Mouse (Mus musculus) stomach, embryonic 14.5 days (tissue): ENCODE measurements around the gene Ankfy1. TPM values are rescaled to one million over a fixed set of nuclear protein-coding genes. Genes with fewer than 3 reads are reported as not detected.
"Not testable (repeated sequence)": the region's sequence is repeated elsewhere in the genome, so short reads cannot be mapped to it uniquely, and the experiment has no call there.

ENCODE experiments used
- ATAC-seq: fragments of 200-750 bp; cut with Nextera tagmentation; 2 replicates; pipeline ENCODE4 v1.8.0; 2017; ENCODE audit warnings: low read depth, moderate TSS enrichment; ENCODE audit not compliant: insufficient number of reproducible peaks, insufficient read depth, low FRiP score
- H3K27ac ChIP-seq: fragments of 300-500 bp; sonication (generic); 2 replicates; pipeline ENCODE4 v1.5.1; 2014; ENCODE audit warnings: mild to moderate bottlenecking, low read length, moderate library complexity, mixed read lengths
- H3K27me3 ChIP-seq: fragments of 300-500 bp; sonication (generic); 2 replicates; pipeline ENCODE4 v1.6.1; 2014; ENCODE audit warnings: low read length, control low read depth, mixed read lengths; ENCODE audit not compliant: control insufficient read depth, insufficient read depth
- H3K36me3 ChIP-seq: fragments of 300-500 bp; sonication (generic); 2 replicates; pipeline ENCODE4 v1.6.1; 2014; ENCODE audit warnings: mild to moderate bottlenecking, control low read depth, low read length, moderate library complexity, mixed read lengths; ENCODE audit not compliant: control insufficient read depth, insufficient read depth
- H3K4me1 ChIP-seq: fragments of 300-500 bp; sonication (generic); 2 replicates; pipeline ENCODE4 v1.6.1; 2014; ENCODE audit warnings: low read length, control low read depth, mixed read lengths; ENCODE audit not compliant: control insufficient read depth, insufficient read depth
- H3K4me2 ChIP-seq: fragments of 300-500 bp; sonication (generic); replicated peaks from 2 replicates; pipeline ENCODE4 v1.6.1; 2014; ENCODE audit warnings: low read depth, low read length, control low read depth
- H3K4me3 ChIP-seq: fragments of 300-500 bp; sonication (generic); 2 replicates; pipeline ENCODE4 v1.5.1; 2014; ENCODE audit warnings: low read depth, low read length, control low read depth
- H3K9ac ChIP-seq: fragments of 300-500 bp; sonication (generic); replicated peaks from 2 replicates; pipeline ENCODE4 v1.6.1; 2014; ENCODE audit warnings: low read depth, mild to moderate bottlenecking, control low read depth, low read length, moderate library complexity, mixed read lengths
- H3K9me3 ChIP-seq: fragments of 300-500 bp; sonication (generic); 2 replicates; pipeline ENCODE4 v1.6.1; 2016; ENCODE audit warnings: low read depth, low read length, control low read depth; ENCODE audit not compliant: control insufficient read depth
- WGBS: fragments of 180-500 bp; shearing (Covaris S2); extraction: QIAGEN DNeasy Blood & Tissue Kit; methylation state at CpG from one replicate; pipeline ENCODE4 v1.1.7; 2014; 5-methylcytosine and 5-hydroxymethylcytosine counted together
- polyA plus RNA-seq: library from polyadenylated mRNA; unstranded; fragments of >200 nt; fragmentation: Nextera tagmentation; extraction: Ambion mirVana; gene quantifications from 2 replicates; pipeline ENCODE4 v1.2.1, GENCODE M21; 2014

Gene Ankfy1
- polyA plus RNA-seq, 1 experiment from 2014 or later: 36.4 TPM

GRCm38 (mm10) chr11:72733736-72734135 lies 43.9 kb downstream of the Ankfy1 start:
- Histone ChIP-seq H3K27ac (no peak overlapping the region), H3K4me2 (no peak overlapping the region), H3K27me3 (no peaks in the 10 kb centered on the region), H3K9me3 (no peaks in the 10 kb centered on the region), H3K4me1 (no peaks in the 10 kb centered on the region), H3K9ac (no peak overlapping the region), H3K4me3 (no peak overlapping the region), H3K36me3 (peaks cover 56% of the 10 kb centered on the region)
- ATAC-seq: no peak
- WGBS: 91% methylated on average over 3 of the region's 3 CpGs

GRCm38 (mm10) chr11:72734840-72735518 lies 45.2 kb downstream of the Ankfy1 start:
- no peaks in the 10 kb centered on the region for H3K27me3 ChIP-seq
- no peaks in the 10 kb centered on the region for H3K4me1 ChIP-seq
- ATAC-seq: no peak
- H3K27ac ChIP-seq: no peak overlapping the region
- peaks cover 52% of the 10 kb centered on the region for H3K36me3 ChIP-seq
- H3K4me2 ChIP-seq: no peak overlapping the region
- WGBS: 80% methylated on average over 4 of the region's 4 CpGs
- H3K9me3 ChIP-seq: no peaks in the 10 kb centered on the region
- H3K9ac ChIP-seq: no peak overlapping the region
- no peak overlapping the region for H3K4me3 ChIP-seq

GRCm38 (mm10) chr11:72735519-72735860 lies 45.7 kb downstream of the Ankfy1 start:
- H3K4me1 ChIP-seq: no peaks in the 10 kb centered on the region
- no peak overlapping the region for H3K4me2 ChIP-seq
- no peak overlapping the region for H3K9ac ChIP-seq
- peaks cover 51% of the 10 kb centered on the region for H3K36me3 ChIP-seq
- no peak overlapping the region for H3K4me3 ChIP-seq
- WGBS: 85% methylated on average over 2 of the region's 2 CpGs
- no peaks in the 10 kb centered on the region for H3K9me3 ChIP-seq
- H3K27ac ChIP-seq: no peak overlapping the region
- no peaks in the 10 kb centered on the region for H3K27me3 ChIP-seq
- ATAC-seq: no peak

GRCm38 (mm10) chr11:72736320-72736719 lies 46.5 kb downstream of the Ankfy1 start:
- no peak overlapping the region for H3K4me3 ChIP-seq
- no peaks in the 10 kb centered on the region for H3K4me1 ChIP-seq
- no peak overlapping the region for H3K27ac ChIP-seq
- WGBS: 62% methylated on average over 1 of the region's 1 CpGs
- no peak overlapping the region for H3K9ac ChIP-seq
- no peak for ATAC-seq
- no peak overlapping the region for H3K4me2 ChIP-seq
- no peaks in the 10 kb centered on the region for H3K27me3 ChIP-seq
- H3K9me3 ChIP-seq: no peaks in the 10 kb centered on the region
- peaks cover 44% of the 10 kb centered on the region for H3K36me3 ChIP-seq

GRCm38 (mm10) chr11:72737517-72737916 lies 47.7 kb downstream of the Ankfy1 start:
- not testable (repeated sequence) for H3K9ac ChIP-seq, H3K27ac ChIP-seq, H3K27me3 ChIP-seq, ATAC-seq, H3K4me1 ChIP-seq, H3K4me2 ChIP-seq, H3K4me3 ChIP-seq, H3K9me3 ChIP-seq
- 86% methylated on average over 5 of the region's 5 CpGs for WGBS
- peaks cover 33% of the 10 kb centered on the region for H3K36me3 ChIP-seq

- H3K27me3 ChIP-seq: no peaks in the 10 kb centered on the region
- no peaks in the 10 kb centered on the region for H3K9me3 ChIP-seq
- no peak overlapping the region for H3K27ac ChIP-seq
- no peak overlapping the region for H3K9ac ChIP-seq
- WGBS: 89% methylated on average over 1 of the region's 1 CpGs
- no peak for ATAC-seq
- peaks cover 29% of the 10 kb centered on the region for H3K36me3 ChIP-seq
- no peaks in the 10 kb centered on the region for H3K4me1 ChIP-seq
- no peak overlapping the region for H3K4me3 ChIP-seq
- no peak overlapping the region for H3K4me2 ChIP-seq
Measured at GRCm38 (mm10) chr11:72739048-72739447, 49.2 kb downstream of the Ankfy1 start.

- ATAC-seq: no peak
- H3K9ac ChIP-seq: no peak overlapping the region
Measured at GRCm38 (mm10) chr11:72751956-72752355, 62.1 kb downstream of the Ankfy1 start.

GRCm38 (mm10) chr11:72758316-72758715 lies 68.5 kb downstream of the Ankfy1 start:
- no peaks in the 10 kb centered on the region for H3K27me3 ChIP-seq
- H3K4me2 ChIP-seq: no peak overlapping the region
- no peak overlapping the region for H3K9ac ChIP-seq
- H3K36me3 ChIP-seq: peaks cover 89% of the 10 kb centered on the region
- H3K9me3 ChIP-seq: no peaks in the 10 kb centered on the region
- no peak for ATAC-seq
- no peak overlapping the region for H3K27ac ChIP-seq
- 96% methylated on average over 5 of the region's 5 CpGs for WGBS
- no peaks in the 10 kb centered on the region for H3K4me1 ChIP-seq
- no peak overlapping the region for H3K4me3 ChIP-seq

More at GRCm38 (mm10) chr11:72751956-72752355, 62.1 kb downstream of the Ankfy1 start:
- 36% methylated on average over 2 of the region's 2 CpGs for WGBS
- no peaks in the 10 kb centered on the region for H3K27me3 ChIP-seq
- H3K4me2 ChIP-seq: no peak overlapping the region
- no peak overlapping the region for H3K27ac ChIP-seq
- no peaks in the 10 kb centered on the region for H3K4me1 ChIP-seq
- H3K4me3 ChIP-seq: no peak overlapping the region
- peaks cover 86% of the 10 kb centered on the region for H3K36me3 ChIP-seq
- no peaks in the 10 kb centered on the region for H3K9me3 ChIP-seq

- H3K27ac ChIP-seq: no peak overlapping the region
- ATAC-seq: no peak
- H3K9me3 ChIP-seq: no peaks in the 10 kb centered on the region
- 90% methylated on average over 6 of the region's 6 CpGs for WGBS
- H3K27me3 ChIP-seq: no peaks in the 10 kb centered on the region
- H3K9ac ChIP-seq: no peak overlapping the region
- H3K4me2 ChIP-seq: no peak overlapping the region
- H3K4me1 ChIP-seq: no peaks in the 10 kb centered on the region
- no peak overlapping the region for H3K4me3 ChIP-seq
- peaks cover 86% of the 10 kb centered on the region for H3K36me3 ChIP-seq
Measured at GRCm38 (mm10) chr11:72759581-72759980, 69.8 kb downstream of the Ankfy1 start.
